Mouse (Mus musculus) cerebellum, postnatal 14 days (tissue): ENCODE measurements around the gene Tbc1d5.

Experiments
- DNase-seq, 2 experiments: peaks; one replicate each; pipeline ENCODE4 v3.0.0; 2021; ENCODE audit warnings: mixed read lengths in 2 of 2

Gene Tbc1d5

GRCm38 (mm10) chr17:51179195-51179953, at the start of gene Tbc1d5:
Tbc1d5 (minus strand) TSS chr17:51179352.
- peak; percentile 97 to 98 for DNase-seq

- DNase-seq, result no peak
Observed at GRCm38 (mm10) chr17:51226056-51226455, 46.9 kb upstream of the Tbc1d5 start.

- no peak for DNase-seq
Observed at GRCm38 (mm10) chr17:51223152-51223551, 44.0 kb upstream of the Tbc1d5 start.

- DNase-seq, result no peak
Observed at GRCm38 (mm10) chr17:51221075-51221474, 41.9 kb upstream of the Tbc1d5 start.

- no peak for DNase-seq
Observed at GRCm38 (mm10) chr17:51219897-51220296, 40.7 kb upstream of the Tbc1d5 start.

- no peak for DNase-seq
Observed at GRCm38 (mm10) chr17:51216426-51216825, 37.3 kb upstream of the Tbc1d5 start.

GRCm38 (mm10) chr17:51209565-51209964, 30.4 kb upstream of the Tbc1d5 start:
- DNase-seq, result no peak

GRCm38 (mm10) chr17:51204643-51205042, 25.5 kb upstream of the Tbc1d5 start:
- DNase-seq, result peak in 1 of 2 experiments; percentile 2

GRCm38 (mm10) chr17:51195561-51195960, 16.4 kb upstream of the Tbc1d5 start:
- DNase-seq, result peak; percentile 30 to 57

- DNase-seq, result no peak
Observed at GRCm38 (mm10) chr17:51194787-51195186, 15.6 kb upstream of the Tbc1d5 start.

GRCm38 (mm10) chr17:51191381-51191780, 12.2 kb upstream of the Tbc1d5 start:
- DNase-seq, result no peak

- DNase-seq, result peak; percentile 22 to 23
Observed at GRCm38 (mm10) chr17:51182715-51183114, 3.6 kb upstream of the Tbc1d5 start.

- peak; percentile 80 to 82 for DNase-seq
Observed at GRCm38 (mm10) chr17:51178491-51179194, 509 bp downstream of the Tbc1d5 start.

GRCm38 (mm10) chr17:51177923-51178322, 1.2 kb downstream of the Tbc1d5 start:
- DNase-seq, result peak in 1 of 2 experiments; percentile 18

- DNase-seq, result no peak
Observed at GRCm38 (mm10) chr17:51172332-51172731, 6.8 kb downstream of the Tbc1d5 start.

- no peak for DNase-seq
Observed at GRCm38 (mm10) chr17:51171504-51171903, 7.6 kb downstream of the Tbc1d5 start.

- DNase-seq, result no peak
Observed at GRCm38 (mm10) chr17:51169911-51170310, 9.2 kb downstream of the Tbc1d5 start.

GRCm38 (mm10) chr17:51162366-51162765, 16.8 kb downstream of the Tbc1d5 start:
- peak in 1 of 2 experiments; percentile 24 for DNase-seq

GRCm38 (mm10) chr17:51159261-51159660, 19.9 kb downstream of the Tbc1d5 start:
- DNase-seq, result peak; percentile 45 to 53

GRCm38 (mm10) chr17:51150999-51151398, 28.2 kb downstream of the Tbc1d5 start:
- no peak for DNase-seq

- DNase-seq, result no peak
Observed at GRCm38 (mm10) chr17:51144983-51145382, 34.2 kb downstream of the Tbc1d5 start.

- no peak for DNase-seq
Observed at GRCm38 (mm10) chr17:51142095-51142494, 37.1 kb downstream of the Tbc1d5 start.

GRCm38 (mm10) chr17:51111194-51111593, 68.0 kb downstream of the Tbc1d5 start:
- DNase-seq, result peak; percentile 19 to 48

GRCm38 (mm10) chr17:51104294-51104693, 74.9 kb downstream of the Tbc1d5 start:
- no peak for DNase-seq
